Mouse (Mus musculus) liver, adult 2 months (tissue): ENCODE results near the gene Mien1. TPM values are rescaled to one million over a fixed set of nuclear protein-coding genes. Genes with fewer than 3 reads are reported as not detected.

ENCODE experiments used
- DNase-seq: peaks from one replicate; pipeline ENCODE4 v3.0.0-alpha.2; 2011; ENCODE audit warnings: low read depth, low spot score; ENCODE audit errors: extremely low read depth
- H3K27ac ChIP-seq: fragments of 200-500 bp; replicated peaks from 2 replicates; pipeline ENCODE4 v1.5.1; 2012; ENCODE audit warnings: low read depth, mild to moderate bottlenecking, control low read depth, inconsistent platforms, low read length; ENCODE audit not compliant: insufficient read depth
- H3K27me3 ChIP-seq: fragments of 200-500 bp; 2 replicates; pipeline ENCODE4 v1.6.1; 2012; ENCODE audit warnings: mild to moderate bottlenecking, moderate library complexity, low read length, inconsistent platforms; ENCODE audit not compliant: control insufficient read depth, insufficient read depth
- H3K36me3 ChIP-seq: fragments of 200-500 bp; 2 replicates; pipeline ENCODE4 v1.6.1; 2012; ENCODE audit warnings: low read length, inconsistent platforms; ENCODE audit not compliant: control insufficient read depth, insufficient read depth
- H3K4me1 ChIP-seq: fragments of 200-500 bp; 2 replicates; pipeline ENCODE4 v1.6.1; 2011; ENCODE audit warnings: low read length; ENCODE audit not compliant: control insufficient read depth, insufficient read depth
- H3K4me3 ChIP-seq: fragments of 200-500 bp; 2 replicates; pipeline ENCODE4 v1.5.1; 2011; ENCODE audit warnings: low read depth, mild to moderate bottlenecking, control low read depth, low read length, moderate library complexity; ENCODE audit not compliant: insufficient read depth
- H3K79me2 ChIP-seq: fragments of 200-500 bp; 2 replicates; pipeline ENCODE4 v1.6.1; 2012; ENCODE audit warnings: inconsistent platforms, mild to moderate bottlenecking, low read length, moderate library complexity; ENCODE audit not compliant: control insufficient read depth, insufficient read depth
- H3K9ac ChIP-seq: fragments of 200-500 bp; 2 replicates; pipeline ENCODE4 v1.6.1; 2012; ENCODE audit warnings: low read depth, mild to moderate bottlenecking, control low read depth, inconsistent platforms, low read length
- CTCF ChIP-seq: fragments of 200-500 bp; IDR thresholded peaks from 2 replicates; pipeline ENCODE4 v1.5.1; 2011; ENCODE audit warnings: low read depth, low read length, control low read depth
- POLR2A ChIP-seq: fragments of 200-500 bp; IDR thresholded peaks from 2 replicates; pipeline ENCODE4 v1.6.1; 2011; ENCODE audit warnings: low read length, control low read depth; ENCODE audit not compliant: insufficient read depth; ENCODE audit errors: extremely low read depth
- WGBS: fragments of 180-500 bp; shearing (Covaris S2); methylation state at CpG from one replicate; pipeline ENCODE4 v1.1.7; 2018; 5-methylcytosine and 5-hydroxymethylcytosine counted together
- polyA plus RNA-seq: library from polyadenylated mRNA; depleted of rRNA; stranded (reverse); fragments of >200 nt; gene quantifications from 2 replicates; pipeline ENCODE4 v1.2.3, GENCODE M21; 2012
- total RNA-seq: library from RNA; depleted of rRNA; stranded (reverse); fragments of >200 nt; gene quantifications from 2 replicates; pipeline ENCODE4 v1.2.3, GENCODE M21; 2014

Mien1 gene
- total and polyA plus RNA-seq, 2 experiments: 62.8 to 75.0 TPM

- 89% methylated on average over 12 of the region's 12 CpGs for WGBS
- H3K27ac ChIP-seq: no peak overlapping the region
Measured at GRCm38 (mm10) chr11:98479940-98480497, 41.2 kb upstream of the Mien1 start.

GRCm38 (mm10) chr11:98479026-98479939, 40.5 kb upstream of the Mien1 start:
- Histone ChIP-seq H3K9ac (no peak overlapping the region), H3K4me3 (no peak overlapping the region), H3K36me3 (no peaks in the 10 kb centered on the region), H3K4me1 (no peaks in the 10 kb centered on the region), H3K27me3 (peaks cover 3% of the 10 kb centered on the region; the same call in 1 of the 2 replicates), H3K79me2 (no peaks in the 10 kb centered on the region), H3K27ac (no peak overlapping the region)
- DNase-seq: no peak
- TF ChIP-seq POLR2A (no peak), CTCF (no peak)
- 74% methylated on average over 13 of the region's 13 CpGs for WGBS

More at GRCm38 (mm10) chr11:98479940-98480497, 41.2 kb upstream of the Mien1 start:
- no peak for DNase-seq
- no peaks in the 10 kb centered on the region for H3K36me3 ChIP-seq
- no peak overlapping the region for H3K9ac ChIP-seq
- H3K4me3 ChIP-seq: no peak overlapping the region
- no peak for TF ChIP-seq POLR2A
- TF ChIP-seq CTCF: no peak
- no peaks in the 10 kb centered on the region for H3K4me1 ChIP-seq
- H3K27me3 ChIP-seq: peaks cover 3% of the 10 kb centered on the region; the same call in 1 of the 2 replicates
- no peaks in the 10 kb centered on the region for H3K79me2 ChIP-seq

GRCm38 (mm10) chr11:98477011-98477701, 38.4 kb upstream of the Mien1 start:
- H3K36me3 ChIP-seq: no peaks in the 10 kb centered on the region
- H3K4me1 ChIP-seq: no peaks in the 10 kb centered on the region
- no peak overlapping the region for H3K4me3 ChIP-seq
- no peak for TF ChIP-seq CTCF
- no peak for TF ChIP-seq POLR2A
- no peak overlapping the region for H3K27ac ChIP-seq
- no peaks in the 10 kb centered on the region for H3K79me2 ChIP-seq
- no peak for DNase-seq
- WGBS: 72% methylated on average over 14 of the region's 14 CpGs
- H3K9ac ChIP-seq: no peak overlapping the region
- H3K27me3 ChIP-seq: peaks cover 3% of the 10 kb centered on the region; the same call in 1 of the 2 replicates

GRCm38 (mm10) chr11:98476434-98476807, 37.6 kb upstream of the Mien1 start:
- Histone ChIP-seq H3K9ac (no peak overlapping the region), H3K79me2 (no peaks in the 10 kb centered on the region), H3K27me3 (peaks cover 3% of the 10 kb centered on the region; the same call in 1 of the 2 replicates), H3K4me3 (no peak overlapping the region), H3K4me1 (no peaks in the 10 kb centered on the region), H3K36me3 (no peaks in the 10 kb centered on the region), H3K27ac (no peak overlapping the region)
- no peak for TF ChIP-seq POLR2A
- no peak for TF ChIP-seq CTCF
- no peak for DNase-seq
- 81% methylated on average over 4 of the region's 4 CpGs for WGBS

GRCm38 (mm10) chr11:98475630-98476433, 37.0 kb upstream of the Mien1 start:
- Histone ChIP-seq H3K27me3 (peaks cover 3% of the 10 kb centered on the region; the same call in 1 of the 2 replicates), H3K9ac (no peak overlapping the region)

More at GRCm38 (mm10) chr11:98475630-98476433, 37.0 kb upstream of the Mien1 start:
- H3K79me2 ChIP-seq: no peaks in the 10 kb centered on the region
- H3K27ac ChIP-seq: no peak overlapping the region
- no peaks in the 10 kb centered on the region for H3K4me1 ChIP-seq
- no peak for DNase-seq
- no peak for TF ChIP-seq CTCF
- TF ChIP-seq POLR2A: no peak
- no peak overlapping the region for H3K4me3 ChIP-seq
- 85% methylated on average over 9 of the region's 9 CpGs for WGBS
- H3K36me3 ChIP-seq: no peaks in the 10 kb centered on the region
